Mouse (Mus musculus): ENCODE results near the gene Tpsg1. TPM values are rescaled to one million over a fixed set of nuclear protein-coding genes. Genes with fewer than 3 reads are reported as not detected.

Tpsg1 gene
- polyA plus RNA-seq, 1 experiment from 2014 or later, result 0.46 TPM

GRCm38 (mm10) chr17:25420998-25421397, 51.9 kb downstream of the Tpsg1 start:
- no peak overlapping the region for H3K9ac ChIP-seq
- no peaks in the 10 kb centered on the region for H3K27me3 ChIP-seq
- no peak overlapping the region for H3K4me3 ChIP-seq (replicated peaks)
- H3K4me2 ChIP-seq, result no peak overlapping the region
- peaks cover 5% of the 10 kb centered on the region; the same call in 1 of the 2 replicates for H3K4me1 ChIP-seq (replicated peaks)
- H3K27ac ChIP-seq (replicated peaks), result no peak overlapping the region
- H3K9me3 ChIP-seq (replicated peaks), result no peaks in the 10 kb centered on the region
- no peaks in the 10 kb centered on the region for H3K36me3 ChIP-seq (replicated peaks)
- 71% methylated on average over 3 of the region's 3 CpGs for whole genome bisulfite sequencing (ENCODE audit: insufficient replicate concordance)
- ATAC-seq (ENCODE audit: insufficient read depth), result no peak

Other genes with a start within 250 kb of the Tpsg1 start
- gene Ptx4, start 248.5 kb upstream of the Tpsg1 start, polyA plus RNA-seq (2015; fragmentation: Nextera tagmentation; extraction: Ambion mirVana), result 0.06 and 0.10 TPM in 2 replicates
- 10.7 TPM in 2 replicates for gene Clcn7, start 235.9 kb upstream of the Tpsg1 start, polyA plus RNA-seq (2015; fragmentation: Nextera tagmentation; extraction: Ambion mirVana)
- not detected in 2 replicates for gene Ccdc154, start 206.8 kb upstream of the Tpsg1 start, polyA plus RNA-seq (2015; fragmentation: Nextera tagmentation; extraction: Ambion mirVana)
- not detected in 2 replicates for gene Gm38655, start 193.8 kb upstream of the Tpsg1 start, polyA plus RNA-seq (2015; fragmentation: Nextera tagmentation; extraction: Ambion mirVana)
- gene BC003965, start 184.7 kb upstream of the Tpsg1 start, polyA plus RNA-seq (2015; fragmentation: Nextera tagmentation; extraction: Ambion mirVana), result 16.6 and 16.7 TPM in 2 replicates
- 8.8 and 9.6 TPM in 2 replicates for gene Unkl, start 180.9 kb upstream of the Tpsg1 start, polyA plus RNA-seq (2015; fragmentation: Nextera tagmentation; extraction: Ambion mirVana)
- 19.5 and 21.6 TPM in 2 replicates for gene Gnptg, start 129.1 kb upstream of the Tpsg1 start, polyA plus RNA-seq (2015; fragmentation: Nextera tagmentation; extraction: Ambion mirVana)
- gene Tsr3, start 129.1 kb upstream of the Tpsg1 start, polyA plus RNA-seq (2015; fragmentation: Nextera tagmentation; extraction: Ambion mirVana), result 18.9 and 19.1 TPM in 2 replicates
- 0.30 and 0.58 TPM in 2 replicates for gene Baiap3, start 112.9 kb upstream of the Tpsg1 start, polyA plus RNA-seq (2015; fragmentation: Nextera tagmentation; extraction: Ambion mirVana)
- 214 and 242 TPM in 2 replicates for gene Ube2i, start 94.7 kb upstream of the Tpsg1 start, polyA plus RNA-seq (2015; fragmentation: Nextera tagmentation; extraction: Ambion mirVana)
- 3.8 TPM in 2 replicates for gene Prss34, start 70.9 kb upstream of the Tpsg1 start, polyA plus RNA-seq (2015; fragmentation: Nextera tagmentation; extraction: Ambion mirVana)
- not detected in 2 replicates for gene Prss28, start 60.6 kb upstream of the Tpsg1 start, polyA plus RNA-seq (2015; fragmentation: Nextera tagmentation; extraction: Ambion mirVana)
- not detected in 2 replicates for gene Prss29, start 50.6 kb upstream of the Tpsg1 start, polyA plus RNA-seq (2015; fragmentation: Nextera tagmentation; extraction: Ambion mirVana)
- gene Tpsab1, start 23.7 kb upstream of the Tpsg1 start, polyA plus RNA-seq (2015; fragmentation: Nextera tagmentation; extraction: Ambion mirVana), result not detected in 2 replicates
- gene Tpsb2, start 3.0 kb upstream of the Tpsg1 start, polyA plus RNA-seq (2015; fragmentation: Nextera tagmentation; extraction: Ambion mirVana), result 0.47 and 0.55 TPM in 2 replicates
- 0.24 and 0.36 TPM in 2 replicates for gene Cacna1h, start 64.5 kb downstream of the Tpsg1 start, polyA plus RNA-seq (2015; fragmentation: Nextera tagmentation; extraction: Ambion mirVana)
- gene Tekt4, start 85.3 kb downstream of the Tpsg1 start, polyA plus RNA-seq (2015; fragmentation: Nextera tagmentation; extraction: Ambion mirVana), result 0.22 TPM in 1 of 2 replicates, not detected in the other
- not detected in 2 replicates for gene Sstr5, start 128.0 kb downstream of the Tpsg1 start, polyA plus RNA-seq (2015; fragmentation: Nextera tagmentation; extraction: Ambion mirVana)
- 0.21 and 0.43 TPM in 2 replicates for gene Sox8, start 201.4 kb downstream of the Tpsg1 start, polyA plus RNA-seq (2015; fragmentation: Nextera tagmentation; extraction: Ambion mirVana)
- gene Lmf1, start 209.8 kb downstream of the Tpsg1 start, polyA plus RNA-seq (2015; fragmentation: Nextera tagmentation; extraction: Ambion mirVana), result 10.1 and 13.0 TPM in 2 replicates

Data from liver, embryonic 15.5 days (tissue).